Mouse (Mus musculus) lung, postnatal 4 days (tissue): ENCODE measurements around the gene Scn2a.
"Not testable (repeated sequence)": the region's sequence is repeated elsewhere in the genome, so short reads cannot be mapped to it uniquely, and the experiment has no call there.

Experiments
- DNase-seq, 2 experiments: peaks; one replicate each; pipeline ENCODE4 v3.0.0; 2021

Scn2a gene

GRCm38 (mm10) chr2:65701175-65701574, 80.6 kb downstream of the Scn2a start:
- no peak for DNase-seq

- DNase-seq, result no peak
Observed at GRCm38 (mm10) chr2:65722219-65722800, 101.7 kb downstream of the Scn2a start.

- no peak for DNase-seq
Observed at GRCm38 (mm10) chr2:65745400-65745799, 124.8 kb downstream of the Scn2a start.

- no peak for DNase-seq
Observed at GRCm38 (mm10) chr2:65782442-65782841, 161.9 kb downstream of the Scn2a start.

- no peak for DNase-seq
Observed at GRCm38 (mm10) chr2:65783392-65783791, 162.8 kb downstream of the Scn2a start.

- DNase-seq, result no peak
Observed at GRCm38 (mm10) chr2:65792516-65792915, 171.9 kb downstream of the Scn2a start.

- no peak for DNase-seq
Observed at GRCm38 (mm10) chr2:65793593-65793992, 173.0 kb downstream of the Scn2a start.

- no peak for DNase-seq
Observed at GRCm38 (mm10) chr2:65801054-65801709, 180.6 kb downstream of the Scn2a start.

DNA sequence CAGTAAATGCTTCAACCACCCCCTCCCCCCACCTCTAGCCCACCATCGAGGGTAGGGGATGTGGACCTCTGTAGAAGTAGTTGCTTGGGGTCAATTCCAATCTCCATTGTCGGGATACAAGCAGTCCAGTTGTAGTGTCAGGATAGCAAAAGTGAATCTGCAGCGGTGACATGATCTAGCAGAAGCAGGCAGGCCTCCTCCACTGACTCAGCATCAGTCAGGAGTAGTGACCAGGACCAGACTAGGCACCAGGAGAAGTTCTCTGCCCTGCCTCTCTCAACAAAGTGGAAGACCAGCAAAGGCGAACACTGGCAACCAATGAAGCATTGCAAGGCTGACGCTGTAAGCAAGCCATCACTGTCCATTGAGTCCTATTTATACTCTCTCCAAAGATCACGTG, 186.0 kb downstream of the Scn2a start:
- no peak for DNase-seq

DNA sequence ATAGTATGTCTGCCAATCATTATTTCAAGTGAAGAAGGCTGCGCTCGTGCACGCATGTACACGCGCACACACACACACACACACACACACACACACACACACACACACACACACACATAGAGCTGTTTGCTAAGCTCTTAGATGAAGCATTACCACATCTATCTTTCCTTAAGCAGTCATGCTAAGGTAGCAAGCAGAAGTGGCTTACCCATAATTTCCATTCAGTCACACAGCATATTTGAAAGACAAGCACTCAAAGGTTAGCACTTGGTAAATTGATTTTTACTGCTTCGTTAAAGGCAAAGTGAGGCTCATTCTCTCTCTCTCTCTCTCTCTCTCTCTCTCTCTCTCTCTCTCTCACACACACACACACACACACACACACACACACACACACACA, 190.6 kb downstream of the Scn2a start:
- DNase-seq, result not testable (repeated sequence)
